Mouse (Mus musculus) neural tube, embryonic 12.5 days (tissue): ENCODE data around the gene 1810062G17Rik. TPM values are rescaled to one million over a fixed set of nuclear protein-coding genes. Genes with fewer than 3 reads are reported as not detected.
A peak's percentile ranks its signal among the peaks of the same experiment; 100 is the strongest.

Source experiments
- ATAC-seq: fragments of 200-750 bp; cut with Nextera tagmentation; 2 replicates; pipeline ENCODE4 v1.8.0; 2017; ENCODE audit warnings: low read depth, mild to moderate bottlenecking, moderate TSS enrichment, moderate library complexity; ENCODE audit not compliant: low FRiP score
- H3K27ac ChIP-seq: fragments of 300-500 bp; sonication (generic); 2 replicates; pipeline ENCODE4 v1.5.1; 2016
- H3K27me3 ChIP-seq: fragments of 300-500 bp; sonication (generic); replicated peaks from 2 replicates; pipeline ENCODE4 v1.6.1; 2016; ENCODE audit warnings: mild to moderate bottlenecking
- H3K36me3 ChIP-seq: fragments of 300-500 bp; sonication (generic); 2 replicates; pipeline ENCODE4 v1.6.1; 2016; ENCODE audit warnings: mild to moderate bottlenecking
- H3K4me1 ChIP-seq: fragments of 300-500 bp; sonication (generic); 2 replicates; pipeline ENCODE4 v1.6.1; 2016
- H3K4me2 ChIP-seq: fragments of 300-500 bp; sonication (generic); replicated peaks from 2 replicates; pipeline ENCODE4 v1.6.1; 2016; ENCODE audit warnings: mild to moderate bottlenecking
- H3K4me3 ChIP-seq: fragments of 300-500 bp; sonication (generic); 2 replicates; pipeline ENCODE4 v1.5.1; 2016
- H3K9ac ChIP-seq: fragments of 300-500 bp; sonication (generic); 2 replicates; pipeline ENCODE4 v1.6.1; 2016; ENCODE audit warnings: mild to moderate bottlenecking
- H3K9me3 ChIP-seq: fragments of 300-500 bp; sonication (generic); 2 replicates; pipeline ENCODE4 v1.6.1; 2016; ENCODE audit warnings: mild to moderate bottlenecking
- WGBS: fragments of 180-500 bp; shearing (Covaris S2); methylation state at CpG from one replicate; pipeline ENCODE4 v1.1.7; 2016; 5-methylcytosine and 5-hydroxymethylcytosine counted together
- polyA plus RNA-seq: library from polyadenylated mRNA; unstranded; fragments of >200 nt; fragmentation: Nextera tagmentation; extraction: Ambion mirVana; gene quantifications from 2 replicates; pipeline ENCODE4 v1.2.1, GENCODE M21; 2016

Gene 1810062G17Rik
- polyA plus RNA-seq, 1 experiment from 2014 or later = 0.22 TPM

DNA sequence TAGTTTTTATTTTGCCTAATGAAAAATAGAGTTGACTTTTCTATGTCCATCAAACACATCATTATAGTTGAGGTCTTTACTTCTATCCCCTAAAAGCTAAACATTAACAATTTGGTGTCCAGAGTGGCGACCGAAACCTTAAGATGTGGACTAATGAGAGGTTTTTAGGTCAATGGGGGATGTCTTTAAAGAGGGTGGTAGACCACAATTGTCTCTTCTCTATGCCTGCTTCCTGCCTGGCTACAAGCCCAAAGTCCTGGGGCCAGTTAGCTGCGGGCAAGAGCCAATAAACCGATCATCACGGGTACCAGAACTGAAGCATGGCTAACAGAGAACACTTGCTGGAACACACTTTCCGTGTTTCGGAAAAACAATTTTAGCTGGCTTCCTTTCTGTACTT is 15.0 kb upstream of the 1810062G17Rik start:
- Histone ChIP-seq H3K27ac (no peak overlapping the region), H3K36me3 (peaks cover 1% of the 10 kb centered on the region; the same call in 1 of the 2 replicates), H3K4me2 (no peak overlapping the region), H3K9ac (no peak overlapping the region), H3K27me3 (no peaks in the 10 kb centered on the region), H3K9me3 (no peaks in the 10 kb centered on the region), H3K4me1 (no peaks in the 10 kb centered on the region), H3K4me3 (no peak overlapping the region)
- 89% methylated on average over 7 of the region's 7 CpGs for WGBS
- ATAC-seq = no peak

DNA sequence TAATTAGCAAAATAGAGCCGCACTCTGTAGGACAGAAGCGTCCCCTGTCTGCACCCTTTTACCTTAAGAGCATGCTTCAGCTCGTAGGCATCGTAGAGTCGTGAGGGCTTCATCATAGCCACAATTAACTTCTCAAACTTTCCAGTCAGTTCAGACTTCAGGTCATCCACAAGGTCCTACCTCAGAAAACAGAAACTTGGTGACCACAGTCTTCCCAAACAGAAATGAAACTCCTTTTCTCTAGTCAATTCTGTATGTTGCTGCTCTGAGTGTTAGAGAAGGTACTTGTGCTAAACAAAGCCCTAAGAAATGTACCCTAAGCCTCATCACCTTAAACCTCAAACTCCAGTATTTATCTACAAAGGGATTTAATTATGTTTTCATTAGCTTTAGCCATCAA is 13.9 kb upstream of the 1810062G17Rik start:
- H3K27me3 ChIP-seq = no peaks in the 10 kb centered on the region
- no peaks in the 10 kb centered on the region for H3K4me1 ChIP-seq
- H3K4me2 ChIP-seq = no peak overlapping the region
- 76% methylated on average over 5 of the region's 5 CpGs for WGBS
- no peak overlapping the region for H3K27ac ChIP-seq
- no peaks in the 10 kb centered on the region for H3K9me3 ChIP-seq
- H3K36me3 ChIP-seq = no peaks in the 10 kb centered on the region
- no peak overlapping the region for H3K4me3 ChIP-seq
- ATAC-seq = no peak
- H3K9ac ChIP-seq = no peak overlapping the region

DNA sequence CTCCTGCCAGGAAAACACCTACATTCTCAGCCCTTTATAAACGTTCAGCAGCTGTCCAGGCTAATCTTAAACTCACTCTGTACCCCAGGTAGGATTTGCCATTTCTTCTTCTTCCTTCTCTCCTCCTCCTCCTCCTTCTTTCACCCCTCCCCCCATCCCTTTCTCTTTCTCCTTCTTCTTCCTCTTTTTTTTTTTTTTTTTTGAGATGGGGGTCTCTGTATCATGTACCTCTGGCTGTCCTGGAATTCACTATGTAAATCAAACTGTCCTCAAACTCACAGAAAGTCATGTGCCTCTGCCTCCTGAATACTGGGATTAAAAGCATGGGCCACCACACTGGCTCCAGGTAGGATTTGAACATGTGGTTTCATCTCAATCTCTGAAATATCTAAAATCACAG is 13.4 kb upstream of the 1810062G17Rik start:
- H3K9me3 ChIP-seq = no peaks in the 10 kb centered on the region
- no peak overlapping the region for H3K27ac ChIP-seq
- 9% methylated on average over 1 of the region's 1 CpGs for WGBS

DNA sequence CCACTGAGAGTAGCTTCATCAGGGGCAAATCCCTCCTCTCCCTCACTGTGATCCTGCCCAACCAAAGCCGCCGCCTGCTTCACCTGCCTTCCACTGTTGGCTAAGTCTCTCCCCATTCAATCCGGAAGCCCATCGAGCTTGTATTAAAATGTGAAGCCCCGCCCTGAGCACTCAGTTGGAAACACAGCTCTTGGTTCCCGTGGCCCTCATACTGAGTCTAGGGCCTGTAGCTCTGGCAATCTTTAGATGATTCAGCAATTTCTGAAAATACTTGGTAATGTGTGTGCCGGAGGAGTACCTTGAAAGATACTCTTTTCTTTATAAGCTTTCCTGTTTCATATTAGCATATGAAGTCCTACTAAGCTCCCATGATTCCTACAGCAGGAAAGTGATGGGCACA is 10.2 kb upstream of the 1810062G17Rik start:
- no peak overlapping the region for H3K9ac ChIP-seq
- no peaks in the 10 kb centered on the region for H3K27me3 ChIP-seq
- H3K27ac ChIP-seq = no peak overlapping the region
- no peaks in the 10 kb centered on the region for H3K9me3 ChIP-seq
- 69% methylated on average over 7 of the region's 7 CpGs for WGBS
- no peak for ATAC-seq
- H3K4me1 ChIP-seq = no peaks in the 10 kb centered on the region
- no peaks in the 10 kb centered on the region for H3K36me3 ChIP-seq
- H3K4me3 ChIP-seq = no peak overlapping the region
- H3K4me2 ChIP-seq = no peak overlapping the region

More for the DNA sequence above, 13.4 kb upstream of the 1810062G17Rik start:
- no peak for ATAC-seq
- H3K27me3 ChIP-seq = no peaks in the 10 kb centered on the region
- H3K36me3 ChIP-seq = no peaks in the 10 kb centered on the region
- H3K4me3 ChIP-seq = no peak overlapping the region
- no peaks in the 10 kb centered on the region for H3K4me1 ChIP-seq
- no peak overlapping the region for H3K9ac ChIP-seq
- H3K4me2 ChIP-seq = no peak overlapping the region

DNA sequence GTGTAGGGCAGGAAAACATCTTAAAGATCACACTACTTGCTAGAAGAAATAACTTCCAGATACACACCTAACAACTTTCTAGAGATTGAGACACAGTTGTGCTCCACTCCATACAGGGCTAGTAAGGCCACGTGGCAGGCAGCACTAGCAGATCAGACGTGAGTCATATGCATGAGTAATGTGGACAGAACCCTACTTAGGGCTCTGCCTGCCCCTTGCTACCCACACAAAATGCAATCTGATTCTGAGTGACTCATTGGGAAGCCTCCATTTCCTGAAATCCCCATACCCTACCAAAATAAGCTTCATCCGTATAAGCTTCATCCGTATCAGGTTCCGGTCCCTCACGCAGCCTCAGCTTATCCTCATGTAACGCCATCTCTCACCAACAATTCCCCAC is 8.1 kb upstream of the 1810062G17Rik start:
- Histone ChIP-seq H3K4me1 (no peaks in the 10 kb centered on the region), H3K9ac (no peak overlapping the region), H3K27me3 (no peaks in the 10 kb centered on the region), H3K4me3 (no peak overlapping the region), H3K4me2 (no peak overlapping the region), H3K27ac (no peak overlapping the region), H3K36me3 (no peaks in the 10 kb centered on the region), H3K9me3 (no peaks in the 10 kb centered on the region)
- 89% methylated on average over 7 of the region's 7 CpGs for WGBS
- no peak for ATAC-seq

DNA sequence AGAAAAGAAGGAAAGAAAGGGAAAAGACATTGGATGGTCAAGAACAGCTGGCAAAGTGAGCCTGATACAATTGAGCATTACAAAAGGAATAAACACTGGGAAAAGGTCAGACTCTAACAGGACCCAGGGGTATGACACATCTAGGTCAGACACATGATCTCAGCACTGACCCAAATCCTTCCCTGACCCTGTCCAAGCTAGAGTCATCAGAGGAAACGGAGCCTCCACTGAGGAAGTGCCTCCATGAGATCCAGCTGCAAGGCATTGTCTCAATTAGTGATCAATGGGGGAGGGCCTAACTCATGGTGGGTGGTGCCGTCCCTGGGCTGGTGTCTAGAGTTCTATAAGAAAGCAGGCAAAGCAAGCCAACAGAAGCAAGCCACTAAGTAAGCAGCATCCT is 6.9 kb upstream of the 1810062G17Rik start:
- Histone ChIP-seq H3K27ac (no peak overlapping the region), H3K4me1 (no peaks in the 10 kb centered on the region), H3K4me3 (no peak overlapping the region), H3K27me3 (no peaks in the 10 kb centered on the region), H3K9me3 (no peaks in the 10 kb centered on the region), H3K36me3 (no peaks in the 10 kb centered on the region), H3K4me2 (no peak overlapping the region), H3K9ac (no peak overlapping the region)
- WGBS = 61% methylated on average over 2 of the region's 2 CpGs
- no peak for ATAC-seq

DNA sequence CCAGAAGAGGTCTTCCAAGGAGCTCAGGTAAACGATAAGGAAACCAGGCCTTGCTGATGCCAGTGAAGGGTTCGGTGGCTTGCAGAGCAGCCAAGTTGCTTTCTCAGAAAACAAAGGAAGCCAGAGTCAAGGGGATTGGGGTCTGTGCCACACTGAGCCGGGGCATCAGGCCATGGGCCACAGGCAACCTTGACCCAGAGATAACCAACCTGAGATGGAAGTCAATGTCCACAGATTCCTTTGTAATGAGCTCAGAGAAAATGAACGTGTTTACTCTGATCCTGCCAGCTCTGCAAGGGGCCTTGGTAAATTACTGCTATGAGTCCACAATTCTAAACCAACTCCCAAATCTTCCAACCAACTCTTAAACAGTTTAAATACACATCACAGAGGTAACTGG is 3.9 kb upstream of the 1810062G17Rik start:
- Histone ChIP-seq H3K27ac (no peak overlapping the region), H3K4me3 (no peak overlapping the region), H3K9me3 (no peaks in the 10 kb centered on the region), H3K4me2 (no peak overlapping the region), H3K36me3 (no peaks in the 10 kb centered on the region), H3K27me3 (no peaks in the 10 kb centered on the region), H3K4me1 (peaks cover 14% of the 10 kb centered on the region), H3K9ac (no peak overlapping the region)
- WGBS = 75% methylated on average over 4 of the region's 4 CpGs
- no peak for ATAC-seq

DNA sequence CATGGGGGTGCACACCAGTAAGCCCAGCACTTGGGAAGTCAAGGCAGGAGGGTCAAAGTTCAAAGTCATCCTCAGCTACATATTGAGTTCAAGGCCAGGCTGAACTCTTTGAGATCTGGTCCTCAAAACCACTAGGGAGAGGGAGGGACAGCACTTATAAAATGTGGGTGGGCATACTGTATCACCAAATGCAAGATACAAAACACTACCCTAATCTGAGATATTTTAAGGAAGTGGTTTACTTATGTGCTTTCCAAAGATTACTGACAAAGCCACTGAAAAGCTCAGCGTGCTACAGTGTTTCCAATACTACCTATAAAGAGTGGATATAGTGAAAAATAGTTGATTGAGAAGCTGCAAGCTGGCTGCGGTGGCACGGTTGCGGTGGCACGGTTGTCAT is 2.5 kb upstream of the 1810062G17Rik start:
- no peaks in the 10 kb centered on the region for H3K36me3 ChIP-seq
- 96% methylated on average over 5 of the region's 5 CpGs for WGBS

DNA sequence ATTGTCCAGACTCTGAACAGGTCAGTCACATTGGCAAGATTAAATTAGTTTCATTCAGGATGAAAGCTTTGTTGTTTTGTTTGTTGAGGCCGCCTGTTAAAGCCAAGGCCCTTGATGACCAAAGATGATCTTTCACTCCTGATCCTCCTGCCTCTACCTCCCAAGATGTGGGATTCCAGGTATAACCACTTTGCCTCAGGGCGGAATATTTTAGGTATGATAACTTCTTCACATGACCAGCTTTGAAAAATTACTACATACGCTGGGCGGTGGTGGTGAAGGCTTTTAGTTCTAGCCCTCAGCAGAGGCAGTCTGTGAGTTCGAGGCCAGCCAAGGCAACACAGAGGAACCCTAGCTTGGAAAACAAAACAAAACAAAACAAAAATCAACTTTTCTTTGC is 1.3 kb upstream of the 1810062G17Rik start:
- no peak overlapping the region for H3K4me3 ChIP-seq
- H3K27me3 ChIP-seq = no peaks in the 10 kb centered on the region
- H3K36me3 ChIP-seq = no peaks in the 10 kb centered on the region
- peak overlapping the region; percentile 94 for H3K4me2 ChIP-seq
- H3K9ac ChIP-seq = no peak overlapping the region
- no peak overlapping the region for H3K27ac ChIP-seq
- no peak for ATAC-seq
- H3K9me3 ChIP-seq = no peaks in the 10 kb centered on the region
- 84% methylated on average over 5 of the region's 5 CpGs for WGBS
- H3K4me1 ChIP-seq = peaks cover 14% of the 10 kb centered on the region

More for the DNA sequence above, 2.5 kb upstream of the 1810062G17Rik start:
- no peak overlapping the region for H3K4me2 ChIP-seq
- no peak for ATAC-seq
- H3K27me3 ChIP-seq = no peaks in the 10 kb centered on the region
- H3K9ac ChIP-seq = no peak overlapping the region
- no peaks in the 10 kb centered on the region for H3K9me3 ChIP-seq
- peaks cover 14% of the 10 kb centered on the region for H3K4me1 ChIP-seq
- H3K4me3 ChIP-seq = no peak overlapping the region
- no peak overlapping the region for H3K27ac ChIP-seq

DNA sequence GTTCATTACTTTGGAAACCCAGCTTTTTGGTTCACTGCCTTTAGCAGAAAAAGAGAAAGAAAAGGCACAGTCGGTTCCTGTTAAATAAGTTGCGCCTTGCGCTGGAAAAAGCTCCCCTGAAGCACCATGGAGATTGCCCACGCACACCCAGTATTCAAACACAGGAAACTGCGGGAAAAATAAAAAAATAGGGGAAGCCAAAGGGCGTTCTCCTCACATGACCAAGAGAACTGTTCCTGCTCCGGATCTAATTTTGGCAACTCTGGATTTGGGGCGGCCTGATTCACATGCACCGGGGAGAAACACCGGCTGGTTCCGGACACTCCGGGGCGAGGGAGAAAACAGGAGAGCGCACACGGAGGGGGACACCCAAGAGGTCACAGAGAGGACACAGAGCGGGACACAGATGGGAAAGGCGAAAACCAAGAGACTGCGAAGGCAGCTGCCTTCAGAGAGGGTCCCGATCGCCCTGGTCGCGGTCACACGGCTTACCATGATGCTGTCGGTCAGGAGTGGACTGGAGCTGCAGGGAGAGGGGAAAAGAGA is 726 bp upstream of the 1810062G17Rik start:
- Histone ChIP-seq H3K9ac (peak overlapping the region; percentile 54), H3K36me3 (no peaks in the 10 kb centered on the region), H3K27me3 (no peaks in the 10 kb centered on the region), H3K27ac (no peak overlapping the region), H3K9me3 (no peaks in the 10 kb centered on the region), H3K4me3 (peak overlapping the region; percentile 61), H3K4me2 (peak overlapping the region; percentile 94), H3K4me1 (peaks cover 14% of the 10 kb centered on the region)
- ATAC-seq = peak; percentile 65; the same call in 1 of the 2 replicates
- 3% methylated on average over 24 of the region's 24 CpGs for whole genome bisulfite sequencing

DNA sequence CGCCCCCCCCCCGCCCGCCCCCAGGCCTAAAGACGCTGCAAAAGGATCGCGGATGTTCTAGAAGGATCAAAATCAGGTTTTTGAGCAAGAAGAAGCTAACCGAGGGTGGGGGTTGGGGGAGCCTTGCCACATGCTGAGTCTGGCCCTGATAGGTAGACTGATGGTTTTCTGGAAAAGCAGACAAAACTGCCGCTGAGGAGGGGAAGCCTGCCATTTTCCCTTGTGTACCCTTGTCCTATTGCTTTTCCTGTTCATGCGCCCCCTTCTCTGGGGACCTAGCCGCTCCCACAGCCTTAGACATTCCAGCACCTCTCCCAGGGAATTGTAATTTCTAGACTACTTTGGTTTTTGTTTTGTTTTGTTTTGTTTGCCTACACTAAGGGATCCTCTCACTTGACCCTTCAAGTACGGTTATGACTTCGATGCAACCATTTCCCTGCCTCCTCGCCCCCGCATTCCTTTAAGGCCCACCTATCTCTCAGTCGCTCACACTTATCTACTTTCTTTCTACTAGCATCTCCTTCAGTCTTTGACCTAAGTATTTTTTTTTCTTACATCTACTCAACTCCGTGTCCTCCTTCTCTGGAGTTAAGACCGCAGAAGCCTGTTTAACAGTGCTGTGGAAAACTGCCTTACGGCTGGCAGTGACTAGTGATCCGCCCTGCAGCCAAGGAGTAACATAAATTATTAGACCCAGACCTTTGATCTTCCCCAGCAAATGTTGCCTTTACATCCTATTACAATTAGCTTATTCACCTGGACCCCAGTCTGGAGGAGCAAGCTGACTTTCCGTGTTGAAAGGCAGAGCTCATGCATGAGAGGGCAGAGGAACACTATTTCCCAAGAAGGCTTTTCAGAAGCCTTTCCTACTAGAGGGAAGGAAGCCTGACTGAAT is 771 bp downstream of the 1810062G17Rik start:
- no peaks in the 10 kb centered on the region for H3K36me3 ChIP-seq
- H3K4me2 ChIP-seq = peak overlapping the region; percentile 94
- H3K27me3 ChIP-seq = no peaks in the 10 kb centered on the region
- H3K4me1 ChIP-seq = peaks cover 15% of the 10 kb centered on the region
- H3K27ac ChIP-seq = no peak overlapping the region
- ATAC-seq = no peak
- H3K4me3 ChIP-seq = peak overlapping the region; percentile 61
- WGBS = 33% methylated on average over 20 of the region's 20 CpGs
- no peaks in the 10 kb centered on the region for H3K9me3 ChIP-seq
- peak overlapping the region; percentile 54 for H3K9ac ChIP-seq

DNA sequence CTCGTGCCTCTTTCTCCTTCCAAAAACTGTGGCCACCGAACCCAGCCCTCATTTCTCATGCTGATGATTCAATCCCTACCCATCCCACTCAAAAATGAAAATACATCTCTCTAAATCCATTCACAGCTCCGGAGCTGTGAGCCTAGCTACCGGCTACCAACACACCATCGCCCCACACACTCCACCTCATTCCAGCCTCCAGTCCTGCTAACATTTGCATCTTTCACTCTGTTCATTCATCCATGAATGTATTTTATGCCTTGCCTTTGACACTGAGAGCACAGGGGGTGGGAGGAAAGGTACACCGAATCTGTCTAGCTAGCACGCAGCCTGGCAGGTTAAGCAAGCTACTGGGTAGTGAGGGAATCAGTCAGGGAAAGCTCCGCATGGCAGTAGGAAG is 3.0 kb downstream of the 1810062G17Rik start:
- Histone ChIP-seq H3K4me3 (no peak overlapping the region), H3K36me3 (no peaks in the 10 kb centered on the region), H3K27me3 (no peaks in the 10 kb centered on the region), H3K4me2 (no peak overlapping the region), H3K9me3 (no peaks in the 10 kb centered on the region), H3K4me1 (peaks cover 20% of the 10 kb centered on the region), H3K9ac (no peak overlapping the region), H3K27ac (no peak overlapping the region)
- no peak for ATAC-seq
- WGBS = 68% methylated on average over 8 of the region's 8 CpGs

DNA sequence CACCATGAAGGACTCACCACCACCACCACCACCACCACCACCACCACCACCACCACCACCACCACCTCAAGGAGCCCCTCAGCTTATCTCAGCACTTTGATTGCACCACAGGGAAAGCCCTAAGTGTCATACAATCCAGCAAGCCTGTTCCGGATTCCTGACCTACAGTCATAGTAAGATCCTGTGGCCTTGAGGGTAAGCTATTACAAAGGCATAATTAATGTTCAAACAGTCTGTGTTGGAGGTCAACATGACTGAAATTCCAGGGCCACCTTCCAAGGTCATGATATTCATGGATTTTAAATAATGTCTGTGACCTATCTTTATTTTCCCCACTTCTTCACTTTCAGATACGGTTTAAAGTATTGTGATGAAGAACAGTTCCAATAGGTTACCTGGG is 4.7 kb downstream of the 1810062G17Rik start:
- H3K27ac ChIP-seq = no peak overlapping the region
- WGBS = 83% methylated on average over 2 of the region's 2 CpGs
- no peak overlapping the region for H3K4me2 ChIP-seq
- H3K27me3 ChIP-seq = no peaks in the 10 kb centered on the region
- no peaks in the 10 kb centered on the region for H3K36me3 ChIP-seq
- no peak overlapping the region for H3K9ac ChIP-seq
- no peak for ATAC-seq
- H3K9me3 ChIP-seq = no peaks in the 10 kb centered on the region
- H3K4me3 ChIP-seq = no peak overlapping the region
- peaks cover 15% of the 10 kb centered on the region for H3K4me1 ChIP-seq
